Mouse (Mus musculus) retina, adult 2 months (tissue): Measurements from ENCODE around the gene Ten1.

Source experiments
- DNase-seq: peaks from one replicate; pipeline ENCODE4 v3.0.0-alpha.2; 2012; ENCODE audit warnings: low read depth, low spot score

Ten1 gene

GRCm38 (mm10) chr11:116237742-116238395 lies 39.2 kb downstream of the Ten1 start, which contains the start of gene Evpl:
Gene Evpl, minus strand, starts transcription at chr11:116238077.
- DNase-seq, result no peak

- no peak for DNase-seq
Observed at GRCm38 (mm10) chr11:116239797-116240196, 41.1 kb downstream of the Ten1 start.

GRCm38 (mm10) chr11:116241744-116242235 lies 43.1 kb downstream of the Ten1 start:
- no peak for DNase-seq

GRCm38 (mm10) chr11:116244580-116244979 lies 45.9 kb downstream of the Ten1 start:
- DNase-seq, result no peak

- DNase-seq, result no peak
Observed at GRCm38 (mm10) chr11:116245616-116246015, 47.0 kb downstream of the Ten1 start.

GRCm38 (mm10) chr11:116247502-116248222 lies 49.0 kb downstream of the Ten1 start:
- DNase-seq, result no peak

- no peak for DNase-seq
Observed at GRCm38 (mm10) chr11:116250898-116251297, 52.2 kb downstream of the Ten1 start.

- DNase-seq, result no peak
Observed at GRCm38 (mm10) chr11:116253076-116253600, 54.5 kb downstream of the Ten1 start.

- no peak for DNase-seq
Observed at GRCm38 (mm10) chr11:116254627-116255026, 56.0 kb downstream of the Ten1 start.

GRCm38 (mm10) chr11:116255090-116255981 lies 56.7 kb downstream of the Ten1 start:
- no peak for DNase-seq

GRCm38 (mm10) chr11:116255982-116256675 lies 57.5 kb downstream of the Ten1 start:
- DNase-seq, result no peak

GRCm38 (mm10) chr11:116259461-116259860 lies 60.8 kb downstream of the Ten1 start:
- no peak for DNase-seq

GRCm38 (mm10) chr11:116260259-116260658 lies 61.6 kb downstream of the Ten1 start:
- DNase-seq, result no peak
